Mouse (Mus musculus) spleen, adult 2 months (tissue): Measurements from ENCODE around the gene Abcg2.

Experiments
- CTCF ChIP-seq: fragments of 200-500 bp; IDR thresholded peaks from 2 replicates; pipeline ENCODE4 v1.5.1; 2011; ENCODE audit warnings: mild to moderate bottlenecking, inconsistent platforms; ENCODE audit not compliant: insufficient read depth, insufficient read length, insufficient replicate concordance; ENCODE audit errors: extremely low read depth
- POLR2A ChIP-seq: fragments of 200-500 bp; IDR thresholded peaks from 2 replicates; pipeline ENCODE4 v1.6.1; 2011; ENCODE audit warnings: low read depth, low read length, inconsistent platforms

GRCm38 (mm10) chr6:58609919-58610759 is 25.8 kb downstream of the Abcg2 start:
- TF ChIP-seq CTCF (no peak), POLR2A (no peak)
